Mouse (Mus musculus): ENCODE results near the gene Chpt1. TPM values are rescaled to one million over a fixed set of nuclear protein-coding genes. Genes with fewer than 3 reads are reported as not detected.

Gene Chpt1
- polyA plus RNA-seq, 1 experiment = 28.7 TPM

- H3K36me3 ChIP-seq (ENCODE audit: control insufficient read depth, insufficient read depth, low read length) = peaks cover 6% of the 10 kb centered on the region
- TF ChIP-seq CTCF (IDR thresholded peaks at IDR 0.05; ENCODE audit: borderline replicate concordance, control insufficient read depth, extremely low read depth, insufficient read depth, low read length, poor library complexity) = no peak
- TF ChIP-seq POLR2A (IDR thresholded peaks at IDR 0.05; ENCODE audit: control insufficient read depth, extremely low read depth, insufficient read depth, low read length, poor library complexity) = no peak
- H3K4me3 ChIP-seq (ENCODE audit: control insufficient read depth, insufficient read depth, low read length) = no peak overlapping the region
- no peak for DNase-seq
- no peaks in the 10 kb centered on the region for H3K27me3 ChIP-seq (ENCODE audit: control insufficient read depth, insufficient read depth, low read length)
- no peaks in the 10 kb centered on the region for H3K4me1 ChIP-seq (replicated peaks; ENCODE audit: control insufficient read depth, insufficient read depth, low read length)
- no peak overlapping the region for H3K27ac ChIP-seq (ENCODE audit: control insufficient read depth, insufficient read depth, low read length)
- WGBS = 96% methylated on average over 17 of the region's 17 CpGs
Measured at GRCm38 (mm10) chr10:88412290-88412995, 91.4 kb downstream of the Chpt1 start.

GRCm38 (mm10) chr10:88409751-88410150, 94.1 kb downstream of the Chpt1 start:
- Histone ChIP-seq H3K27ac (ENCODE audit: control insufficient read depth, insufficient read depth, low read length) (no peak overlapping the region), H3K27me3 (ENCODE audit: control insufficient read depth, insufficient read depth, low read length) (no peaks in the 10 kb centered on the region), H3K4me3 (ENCODE audit: control insufficient read depth, insufficient read depth, low read length) (no peak overlapping the region), H3K4me1 (replicated peaks; ENCODE audit: control insufficient read depth, insufficient read depth, low read length) (no peaks in the 10 kb centered on the region), H3K36me3 (ENCODE audit: control insufficient read depth, insufficient read depth, low read length) (peaks cover 2% of the 10 kb centered on the region)
- no peak for DNase-seq
- TF ChIP-seq POLR2A (IDR thresholded peaks at IDR 0.05; ENCODE audit: control insufficient read depth, extremely low read depth, insufficient read depth, low read length, poor library complexity) (no peak), CTCF (IDR thresholded peaks at IDR 0.05; ENCODE audit: borderline replicate concordance, control insufficient read depth, extremely low read depth, insufficient read depth, low read length, poor library complexity) (no peak)
- 64% methylated on average over 2 of the region's 2 CpGs for WGBS

GRCm38 (mm10) chr10:88407875-88408631, 95.8 kb downstream of the Chpt1 start:
- 96% methylated on average over 12 of the region's 12 CpGs for WGBS
- Histone ChIP-seq H3K27me3 (ENCODE audit: control insufficient read depth, insufficient read depth, low read length) (no peaks in the 10 kb centered on the region), H3K4me1 (replicated peaks; ENCODE audit: control insufficient read depth, insufficient read depth, low read length) (no peaks in the 10 kb centered on the region), H3K4me3 (ENCODE audit: control insufficient read depth, insufficient read depth, low read length) (no peak overlapping the region), H3K36me3 (ENCODE audit: control insufficient read depth, insufficient read depth, low read length) (no peaks in the 10 kb centered on the region), H3K27ac (ENCODE audit: control insufficient read depth, insufficient read depth, low read length) (no peak overlapping the region)
- TF ChIP-seq POLR2A (IDR thresholded peaks at IDR 0.05; ENCODE audit: control insufficient read depth, extremely low read depth, insufficient read depth, low read length, poor library complexity) (no peak), CTCF (IDR thresholded peaks at IDR 0.05; ENCODE audit: borderline replicate concordance, control insufficient read depth, extremely low read depth, insufficient read depth, low read length, poor library complexity) (no peak)
- DNase-seq = no peak

- 70% methylated on average over 7 of the region's 7 CpGs for WGBS
- no peaks in the 10 kb centered on the region for H3K36me3 ChIP-seq (ENCODE audit: control insufficient read depth, insufficient read depth, low read length)
- H3K27me3 ChIP-seq (ENCODE audit: control insufficient read depth, insufficient read depth, low read length) = no peaks in the 10 kb centered on the region
- no peak overlapping the region for H3K27ac ChIP-seq (ENCODE audit: control insufficient read depth, insufficient read depth, low read length)
- no peaks in the 10 kb centered on the region for H3K4me1 ChIP-seq (replicated peaks; ENCODE audit: control insufficient read depth, insufficient read depth, low read length)
- DNase-seq = no peak
- TF ChIP-seq CTCF (IDR thresholded peaks at IDR 0.05; ENCODE audit: borderline replicate concordance, control insufficient read depth, extremely low read depth, insufficient read depth, low read length, poor library complexity) (no peak), POLR2A (IDR thresholded peaks at IDR 0.05; ENCODE audit: control insufficient read depth, extremely low read depth, insufficient read depth, low read length, poor library complexity) (no peak)
- H3K4me3 ChIP-seq (ENCODE audit: control insufficient read depth, insufficient read depth, low read length) = no peak overlapping the region
Measured at GRCm38 (mm10) chr10:88405812-88406211, 98.1 kb downstream of the Chpt1 start.

DNA sequence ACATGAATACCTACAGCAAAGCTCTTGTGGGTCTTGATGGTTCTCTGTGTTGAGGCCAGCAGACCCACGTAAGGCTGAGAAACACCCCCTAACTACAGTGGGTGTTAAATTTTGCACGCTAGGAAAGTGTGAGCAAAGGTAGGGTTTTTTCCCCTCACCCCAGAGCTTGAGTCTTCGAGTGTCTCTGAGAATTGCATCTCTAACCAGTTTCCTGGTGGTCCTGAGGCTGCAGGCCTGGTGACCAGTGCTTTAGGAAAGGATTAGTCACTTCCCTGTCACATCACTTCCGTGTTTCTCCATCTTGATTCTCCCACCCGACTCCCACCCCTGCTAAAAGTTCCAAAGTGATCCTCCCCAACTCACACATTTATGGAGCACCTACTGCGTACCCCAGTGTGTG, 99.7 kb downstream of the Chpt1 start:
- H3K36me3 ChIP-seq (ENCODE audit: control insufficient read depth, insufficient read depth, low read length) = no peaks in the 10 kb centered on the region
- no peaks in the 10 kb centered on the region for H3K4me1 ChIP-seq (replicated peaks; ENCODE audit: control insufficient read depth, insufficient read depth, low read length)
- 85% methylated on average over 6 of the region's 6 CpGs for WGBS
- H3K4me3 ChIP-seq (ENCODE audit: control insufficient read depth, insufficient read depth, low read length) = no peak overlapping the region
- no peak for DNase-seq
- no peaks in the 10 kb centered on the region for H3K27me3 ChIP-seq (ENCODE audit: control insufficient read depth, insufficient read depth, low read length)
- no peak overlapping the region for H3K27ac ChIP-seq (ENCODE audit: control insufficient read depth, insufficient read depth, low read length)
- TF ChIP-seq CTCF (IDR thresholded peaks at IDR 0.05; ENCODE audit: borderline replicate concordance, control insufficient read depth, extremely low read depth, insufficient read depth, low read length, poor library complexity) (no peak), POLR2A (IDR thresholded peaks at IDR 0.05; ENCODE audit: control insufficient read depth, extremely low read depth, insufficient read depth, low read length, poor library complexity) (no peak)

- no peak for TF ChIP-seq POLR2A (IDR thresholded peaks at IDR 0.05; ENCODE audit: control insufficient read depth, extremely low read depth, insufficient read depth, low read length, poor library complexity)
- no peak for TF ChIP-seq CTCF (IDR thresholded peaks at IDR 0.05; ENCODE audit: borderline replicate concordance, control insufficient read depth, extremely low read depth, insufficient read depth, low read length, poor library complexity)
- no peak overlapping the region for H3K4me3 ChIP-seq (ENCODE audit: control insufficient read depth, insufficient read depth, low read length)
- H3K36me3 ChIP-seq (ENCODE audit: control insufficient read depth, insufficient read depth, low read length) = no peaks in the 10 kb centered on the region
- no peak overlapping the region for H3K27ac ChIP-seq (ENCODE audit: control insufficient read depth, insufficient read depth, low read length)
- no peaks in the 10 kb centered on the region for H3K4me1 ChIP-seq (replicated peaks; ENCODE audit: control insufficient read depth, insufficient read depth, low read length)
- H3K27me3 ChIP-seq (ENCODE audit: control insufficient read depth, insufficient read depth, low read length) = no peaks in the 10 kb centered on the region
- 95% methylated on average over 4 of the region's 4 CpGs for WGBS
- DNase-seq = no peak
Measured at GRCm38 (mm10) chr10:88403021-88403420, 100.9 kb downstream of the Chpt1 start.

Other genes starting within 250 kb of the Chpt1 start
- 19.3 and 24.9 TPM in 2 replicates for gene Dram1, start 125.0 kb downstream of the Chpt1 start, polyA plus RNA-seq (2012; rRNA removed)
- gene Gnptab, start 124.9 kb downstream of the Chpt1 start, polyA plus RNA-seq (2012; rRNA removed) = 14.3 and 16.0 TPM in 2 replicates
- not detected in 2 replicates for gene Sycp3, start 44.5 kb downstream of the Chpt1 start, polyA plus RNA-seq (2012; rRNA removed)
- 0.23 and 0.26 TPM in 2 replicates for gene Mybpc1, start 101.1 kb upstream of the Chpt1 start, polyA plus RNA-seq (2012; rRNA removed)
- 2.4 and 2.7 TPM in 2 replicates for gene Spic, start 180.9 kb upstream of the Chpt1 start, polyA plus RNA-seq (2012; rRNA removed)
- 12.9 and 18.5 TPM in 2 replicates for gene Arl1, start 226.8 kb upstream of the Chpt1 start, polyA plus RNA-seq (2012; rRNA removed)

Data from thymus, adult 2 months (tissue).